In the genomic region with DNA sequence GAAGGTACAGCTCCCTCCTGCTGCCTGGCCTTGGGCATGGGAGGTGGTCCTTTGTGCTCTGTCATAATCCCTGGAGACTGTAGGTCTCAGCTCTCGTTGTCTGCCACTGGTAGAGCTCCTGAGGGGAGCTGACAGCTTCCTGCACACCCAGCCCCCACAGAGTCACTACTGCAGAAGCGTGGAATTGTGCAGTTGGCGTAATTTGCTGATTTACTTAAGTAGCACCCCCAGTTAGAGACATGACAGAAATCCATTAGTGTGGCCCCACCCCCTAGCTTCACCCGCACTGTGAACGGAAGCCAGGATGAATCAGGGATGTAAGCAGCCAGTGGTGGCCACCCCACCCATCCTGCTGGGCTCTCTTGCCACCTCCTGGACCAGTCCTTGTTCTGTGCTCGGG, we compare ENCODE assay signal across 21 mouse cellular contexts. TPM values are rescaled to one million over a fixed set of nuclear protein-coding genes. Genes with fewer than 3 reads are reported as not detected.
"Had no signal": no experiment of that assay in that cellular context is flagged by ENCODE, and none has a peak within 500 bp of the region (broad histone marks: within the 10 kb centered on the region; RNA-seq: fewer than 3 reads in every experiment).

No protein-coding gene starts in this region.

- H3K4me3 ChIP-seq: limb, embryonic 10.5 days; limb, embryonic 13.5 days; liver, embryonic 12.5 days; liver, embryonic 15.5 days; lung, embryonic 15.5 days; megakaryocyte, embryonic 14.5 days; midbrain, embryonic 12.5 days; midbrain, embryonic 15.5 days; neural tube, embryonic 13.5 days; stomach, embryonic 15.5 days had no signal

- H3K4me1 ChIP-seq: limb, embryonic 10.5 days; limb, embryonic 13.5 days; liver, embryonic 12.5 days; liver, embryonic 15.5 days; lung, embryonic 15.5 days; megakaryocyte, embryonic 14.5 days; midbrain, embryonic 12.5 days; midbrain, embryonic 15.5 days; stomach, embryonic 15.5 days had no signal

- H3K27ac ChIP-seq: kidney, postnatal 0 days; limb, embryonic 10.5 days; limb, embryonic 13.5 days; liver, embryonic 12.5 days; liver, embryonic 15.5 days; lung, embryonic 15.5 days; midbrain, embryonic 12.5 days; midbrain, embryonic 15.5 days; neural tube, embryonic 13.5 days; stomach, embryonic 15.5 days had no signal

- H3K9ac ChIP-seq: limb, embryonic 13.5 days; liver, embryonic 12.5 days; liver, embryonic 15.5 days; lung, embryonic 15.5 days; midbrain, embryonic 12.5 days; midbrain, embryonic 15.5 days; neural tube, embryonic 13.5 days; stomach, embryonic 15.5 days had no signal

- H3K9me3 ChIP-seq: limb, embryonic 10.5 days; liver, embryonic 15.5 days; lung, embryonic 15.5 days; midbrain, embryonic 12.5 days; midbrain, embryonic 15.5 days; neural tube, embryonic 13.5 days; stomach, embryonic 15.5 days had no signal

- H3K4me2 ChIP-seq: limb, embryonic 13.5 days; liver, embryonic 12.5 days; liver, embryonic 15.5 days; lung, embryonic 15.5 days; midbrain, embryonic 12.5 days; midbrain, embryonic 15.5 days; neural tube, embryonic 13.5 days; stomach, embryonic 15.5 days had no signal

- H3K27me3 ChIP-seq: limb, embryonic 13.5 days; liver, embryonic 12.5 days; liver, embryonic 15.5 days; lung, embryonic 15.5 days; midbrain, embryonic 12.5 days; midbrain, embryonic 15.5 days; neural tube, embryonic 13.5 days; stomach, embryonic 15.5 days had no signal

- DNase-seq: kidney, adult 2 months; kidney, postnatal 25 days; liver; lung, adult 18-20 months; lung, postnatal 10 days; lung, postnatal 36 days; retina, postnatal 1 day; thymus, postnatal 25 days had no signal

- H3K36me3 ChIP-seq: limb, embryonic 10.5 days; limb, embryonic 13.5 days; liver, embryonic 12.5 days; liver, embryonic 15.5 days; lung, embryonic 15.5 days; midbrain, embryonic 12.5 days; midbrain, embryonic 15.5 days; neural tube, embryonic 13.5 days; stomach, embryonic 15.5 days had no signal

- ATAC-seq: intestine, postnatal 0 days; liver, embryonic 12.5 days; midbrain, embryonic 15.5 days had no signal

RNA-seq across cellular contexts. Expression of a gene that starts 53.0 kb away (rescaled TPM):
- polyA plus RNA-seq: kidney, adult 2 months; large intestine, adult 2 months had no signal
